Mouse (Mus musculus): ENCODE measurements at regions not wholly inside any gene's neighbourhood (a gene's known extent, or its start where the extent isn't known, plus 50 kb on each side); places are given as distances from the start of the nearest gene placed in this dataset.

DNA sequence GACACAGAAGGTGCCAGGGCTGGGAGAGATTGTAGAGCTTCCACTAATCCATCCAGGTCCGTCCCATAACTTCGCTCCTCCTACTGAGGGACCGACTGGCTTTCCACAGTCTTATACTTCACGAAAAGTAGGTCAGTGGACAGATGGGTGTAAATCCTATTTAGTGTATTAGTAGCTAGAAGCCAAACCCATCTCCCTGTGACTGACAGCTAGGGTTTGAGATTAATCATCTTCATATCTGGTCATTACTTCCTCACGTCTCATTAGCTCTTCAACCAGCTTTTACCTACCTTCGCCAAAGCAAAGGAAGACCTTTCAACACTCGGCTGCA lies 60.4 kb upstream of the Scaf11 start:
- no peak overlapping the region for H3K27ac ChIP-seq
- no peak for ATAC-seq
- no peak overlapping the region for H3K4me3 ChIP-seq (ENCODE audit: low read length)
- H3K36me3 ChIP-seq (ENCODE audit: insufficient read depth, low read length), result no peaks in the 10 kb centered on the region
- WGBS, result 90% methylated on average over 7 of the region's 7 CpGs
- H3K27me3 ChIP-seq (ENCODE audit: insufficient read depth, low read length), result no peaks in the 10 kb centered on the region
- H3K9ac ChIP-seq (replicated peaks; ENCODE audit: low read length), result no peak overlapping the region
- no peaks in the 10 kb centered on the region for H3K9me3 ChIP-seq (ENCODE audit: low read length)
- no peaks in the 10 kb centered on the region for H3K4me1 ChIP-seq (ENCODE audit: insufficient read depth, low read length)
- no peak overlapping the region for H3K4me2 ChIP-seq (ENCODE audit: low read depth, low read length)
- DNase-seq (ENCODE audit: low spot score), result no peak
- TF ChIP-seq CTCF (IDR thresholded peaks at IDR 0.05; ENCODE audit: low read depth), result no peak

DNA sequence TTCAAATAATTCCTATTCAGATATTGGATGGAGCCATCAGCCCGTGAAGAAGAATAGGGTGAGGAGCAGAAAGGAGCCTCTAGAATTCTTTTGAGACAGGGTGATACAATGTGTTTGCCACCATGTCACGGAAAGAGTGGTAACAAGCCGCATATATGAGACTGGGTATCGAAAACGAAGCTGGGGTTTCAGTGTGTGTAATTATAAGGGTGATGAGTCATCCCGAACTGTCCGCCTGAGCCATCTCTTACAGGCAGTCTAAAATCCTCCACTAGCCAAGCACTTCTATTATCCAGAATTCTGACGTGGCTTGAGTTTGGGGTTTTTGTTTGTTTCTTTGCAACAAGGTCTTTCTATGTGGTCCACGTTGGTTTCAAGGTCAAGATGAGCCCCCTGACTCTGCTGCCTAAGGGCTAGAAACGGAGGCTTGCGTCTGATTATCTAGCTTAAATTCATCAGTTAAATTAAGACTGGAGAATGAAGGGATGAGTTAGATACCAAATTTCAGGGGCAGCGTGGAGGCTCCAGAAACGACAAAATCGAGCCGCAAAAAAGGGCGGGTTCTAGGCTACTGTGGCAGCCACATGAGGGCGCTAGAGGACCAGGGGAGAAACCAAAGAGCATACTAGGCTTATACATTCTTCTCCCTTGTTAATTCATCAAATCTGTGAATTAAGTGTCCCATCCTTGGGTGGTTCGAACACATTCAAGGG lies 59.9 kb upstream of the Scaf11 start:
- Histone ChIP-seq H3K27ac (no peak overlapping the region), H3K36me3 (ENCODE audit: insufficient read depth, low read length) (no peaks in the 10 kb centered on the region), H3K4me2 (ENCODE audit: low read depth, low read length) (no peak overlapping the region), H3K9me3 (ENCODE audit: low read length) (no peaks in the 10 kb centered on the region), H3K27me3 (ENCODE audit: insufficient read depth, low read length) (no peaks in the 10 kb centered on the region), H3K9ac (replicated peaks; ENCODE audit: low read length) (no peak overlapping the region), H3K4me1 (ENCODE audit: insufficient read depth, low read length) (no peaks in the 10 kb centered on the region), H3K4me3 (ENCODE audit: low read length) (no peak overlapping the region)
- TF ChIP-seq CTCF (IDR thresholded peaks at IDR 0.05; ENCODE audit: low read depth), result peak; percentile 53
- WGBS, result 78% methylated on average over 18 of the region's 18 CpGs
- ATAC-seq, result no peak
- DNase-seq (ENCODE audit: low spot score), result no peak

DNA sequence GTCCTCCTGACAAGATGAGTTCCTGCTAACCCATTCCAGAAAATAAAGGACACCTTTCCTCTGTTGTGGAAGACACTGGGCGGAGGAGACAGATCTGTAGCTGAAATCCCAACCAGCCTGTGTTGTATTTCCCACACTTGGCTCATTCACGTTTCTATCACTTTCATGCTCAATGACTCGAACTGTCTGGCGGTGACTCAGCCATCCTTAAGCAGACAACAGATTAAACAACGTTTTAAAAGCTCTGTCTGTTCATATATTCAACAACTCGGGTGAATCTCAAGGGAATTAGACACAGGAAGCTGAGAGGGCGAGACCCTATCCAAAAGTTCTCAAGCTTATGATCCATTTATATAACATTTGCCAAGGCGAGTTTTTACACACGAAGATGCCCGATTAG lies 57.5 kb upstream of the Scaf11 start:
- H3K4me2 ChIP-seq (ENCODE audit: low read depth, low read length), result no peak overlapping the region
- H3K9me3 ChIP-seq (ENCODE audit: low read length), result no peaks in the 10 kb centered on the region
- no peaks in the 10 kb centered on the region for H3K27me3 ChIP-seq (ENCODE audit: insufficient read depth, low read length)
- H3K4me3 ChIP-seq (ENCODE audit: low read length), result no peak overlapping the region
- ATAC-seq, result no peak
- no peak for TF ChIP-seq CTCF (IDR thresholded peaks at IDR 0.05; ENCODE audit: low read depth)
- no peaks in the 10 kb centered on the region for H3K4me1 ChIP-seq (ENCODE audit: insufficient read depth, low read length)
- WGBS, result 71% methylated on average over 10 of the region's 10 CpGs
- H3K27ac ChIP-seq, result no peak overlapping the region
- no peak overlapping the region for H3K9ac ChIP-seq (replicated peaks; ENCODE audit: low read length)
- DNase-seq (ENCODE audit: low spot score), result no peak
- H3K36me3 ChIP-seq (ENCODE audit: insufficient read depth, low read length), result no peaks in the 10 kb centered on the region

DNA sequence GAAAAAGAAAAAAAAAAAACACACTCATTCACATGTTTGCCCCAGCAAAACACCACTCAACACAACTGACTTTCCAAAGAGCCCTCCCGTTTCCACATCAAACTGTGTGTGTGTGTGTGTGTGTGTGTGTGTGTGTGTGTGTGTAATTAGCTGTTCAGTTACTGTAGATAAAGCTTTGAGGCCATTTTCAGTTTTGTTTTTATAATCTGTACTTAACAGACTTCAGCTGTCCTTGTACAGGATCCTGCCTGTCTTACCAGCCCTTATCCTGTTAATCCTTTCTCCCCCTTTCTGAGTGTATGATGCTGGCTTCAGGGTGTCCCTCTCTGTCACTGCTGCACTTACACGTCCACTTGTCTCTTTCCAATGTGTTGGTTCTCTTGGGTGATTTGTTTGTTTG lies 55.0 kb upstream of the Scaf11 start:
- Histone ChIP-seq H3K9ac (replicated peaks; ENCODE audit: low read length) (no peak overlapping the region), H3K9me3 (ENCODE audit: low read length) (no peaks in the 10 kb centered on the region), H3K27me3 (ENCODE audit: insufficient read depth, low read length) (no peaks in the 10 kb centered on the region), H3K36me3 (ENCODE audit: insufficient read depth, low read length) (no peaks in the 10 kb centered on the region), H3K4me1 (ENCODE audit: insufficient read depth, low read length) (no peaks in the 10 kb centered on the region), H3K4me2 (ENCODE audit: low read depth, low read length) (no peak overlapping the region), H3K27ac (no peak overlapping the region), H3K4me3 (ENCODE audit: low read length) (no peak overlapping the region)
- WGBS, result 78% methylated on average over 2 of the region's 2 CpGs
- DNase-seq (ENCODE audit: low spot score), result no peak
- no peak for ATAC-seq
- no peak for TF ChIP-seq CTCF (IDR thresholded peaks at IDR 0.05; ENCODE audit: low read depth)

DNA sequence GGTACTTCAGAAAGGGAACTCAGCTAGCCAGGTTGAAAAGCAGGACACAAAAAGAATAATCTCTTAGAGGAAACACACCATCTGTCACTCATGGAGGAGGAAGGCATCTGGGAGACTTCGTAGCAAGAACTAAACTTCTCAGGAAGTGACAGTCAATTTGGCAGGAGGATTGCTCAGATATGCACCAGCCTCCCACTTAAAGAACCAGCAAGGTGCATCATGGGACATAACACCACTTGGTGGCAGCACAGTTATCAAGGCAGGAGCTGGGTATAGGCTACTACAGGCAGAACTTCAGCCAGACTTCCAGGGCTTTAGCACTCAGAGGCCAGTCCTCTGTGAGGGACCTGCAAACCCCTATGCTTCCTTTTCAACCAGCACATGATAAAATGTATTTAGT lies 52.0 kb upstream of the Scaf11 start:
- WGBS, result 52% methylated on average over 1 of the region's 1 CpGs
- ATAC-seq (no peak), DNase-seq (ENCODE audit: low spot score) (no peak)
- H3K4me2 ChIP-seq (ENCODE audit: low read depth, low read length), result no peak overlapping the region
- no peak for TF ChIP-seq CTCF (IDR thresholded peaks at IDR 0.05; ENCODE audit: low read depth)
- no peak overlapping the region for H3K27ac ChIP-seq
- no peak overlapping the region for H3K4me3 ChIP-seq (ENCODE audit: low read length)
- no peaks in the 10 kb centered on the region for H3K27me3 ChIP-seq (ENCODE audit: insufficient read depth, low read length)
- H3K4me1 ChIP-seq (ENCODE audit: insufficient read depth, low read length), result no peaks in the 10 kb centered on the region
- no peak overlapping the region for H3K9ac ChIP-seq (replicated peaks; ENCODE audit: low read length)
- H3K36me3 ChIP-seq (ENCODE audit: insufficient read depth, low read length), result no peaks in the 10 kb centered on the region
- no peaks in the 10 kb centered on the region for H3K9me3 ChIP-seq (ENCODE audit: low read length)
